Mouse (Mus musculus) liver, embryonic 13.5 days (tissue): ENCODE data around the gene Htr6. TPM values are rescaled to one million over a fixed set of nuclear protein-coding genes. Genes with fewer than 3 reads are reported as not detected.

ENCODE experiments used
- ATAC-seq: fragments of 200-750 bp; cut with Nextera tagmentation; 2 replicates; pipeline ENCODE4 v1.8.0; 2017; ENCODE audit warnings: low read depth, mild to moderate bottlenecking, moderate number of reproducible peaks, moderate library complexity
- DNase-seq: peaks from one replicate; pipeline ENCODE4 v3.0.0; 2022
- H3K27ac ChIP-seq: fragments of 300-500 bp; sonication (generic); 2 replicates; pipeline ENCODE4 v1.5.1; 2015; ENCODE audit warnings: moderate library complexity, mild to moderate bottlenecking, inconsistent platforms
- H3K27me3 ChIP-seq: fragments of 300-500 bp; sonication (generic); 2 replicates; pipeline ENCODE4 v1.6.1; 2015; ENCODE audit warnings: mild to moderate bottlenecking, inconsistent platforms
- H3K36me3 ChIP-seq: fragments of 300-500 bp; sonication (generic); 2 replicates; pipeline ENCODE4 v1.6.1; 2015; ENCODE audit warnings: mild to moderate bottlenecking, inconsistent platforms
- H3K4me1 ChIP-seq: fragments of 300-500 bp; sonication (generic); replicated peaks from 2 replicates; pipeline ENCODE4 v1.6.1; 2015; ENCODE audit warnings: inconsistent platforms
- H3K4me2 ChIP-seq: fragments of 300-500 bp; sonication (generic); 2 replicates; pipeline ENCODE4 v1.6.1; 2015; ENCODE audit warnings: inconsistent platforms, mild to moderate bottlenecking, moderate library complexity
- H3K4me3 ChIP-seq: fragments of 300-500 bp; sonication (generic); replicated peaks from 2 replicates; pipeline ENCODE4 v1.5.1; 2015; ENCODE audit warnings: mild to moderate bottlenecking, inconsistent platforms
- H3K9ac ChIP-seq: fragments of 300-500 bp; sonication (generic); 2 replicates; pipeline ENCODE4 v1.6.1; 2015; ENCODE audit warnings: mild to moderate bottlenecking, inconsistent platforms
- H3K9me3 ChIP-seq: fragments of 300-500 bp; sonication (generic); replicated peaks from 2 replicates; pipeline ENCODE4 v1.6.1; 2016; ENCODE audit warnings: inconsistent platforms
- WGBS: fragments of 180-500 bp; shearing (Covaris S2); methylation state at CpG from one replicate; pipeline ENCODE4 v1.1.7; 2015; ENCODE audit not compliant: insufficient replicate concordance; 5-methylcytosine and 5-hydroxymethylcytosine counted together
- polyA plus RNA-seq: library from polyadenylated mRNA; unstranded; fragments of >200 nt; fragmentation: Nextera tagmentation; extraction: Ambion mirVana; gene quantifications from 2 replicates; pipeline ENCODE4 v1.2.1, GENCODE M21; 2015

Htr6 gene
- polyA plus RNA-seq, 1 experiment from 2014 or later: not detected

DNA sequence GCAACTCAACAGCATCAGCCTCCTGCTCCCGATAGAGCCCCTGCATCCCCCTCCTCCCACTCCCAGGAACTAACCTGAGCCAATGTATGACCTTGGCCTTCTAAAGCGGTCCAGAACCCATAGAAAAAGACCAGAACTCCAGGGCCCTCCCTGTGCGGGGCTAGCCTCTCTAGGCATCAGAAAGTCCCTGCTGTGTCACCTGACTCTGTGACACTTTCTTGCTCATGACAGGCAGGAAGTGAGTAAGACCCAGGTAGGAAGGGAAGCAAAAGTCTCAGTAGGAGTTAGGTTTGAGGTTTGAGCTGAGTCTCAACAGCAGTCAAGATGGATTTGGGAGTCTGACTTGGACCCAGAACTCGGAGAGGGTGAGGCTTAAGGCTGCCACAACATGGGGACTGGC, 11.6 kb upstream of the Htr6 start:
- Histone ChIP-seq H3K27me3 (peaks cover 86% of the 10 kb centered on the region), H3K9me3 (no peaks in the 10 kb centered on the region), H3K4me1 (peaks cover 8% of the 10 kb centered on the region), H3K27ac (no peak overlapping the region), H3K4me3 (no peak overlapping the region), H3K4me2 (no peak overlapping the region), H3K36me3 (no peaks in the 10 kb centered on the region), H3K9ac (no peak overlapping the region)
- WGBS: 43% methylated on average over 4 of the region's 4 CpGs
- ATAC-seq (no peak), DNase-seq (no peak)

DNA sequence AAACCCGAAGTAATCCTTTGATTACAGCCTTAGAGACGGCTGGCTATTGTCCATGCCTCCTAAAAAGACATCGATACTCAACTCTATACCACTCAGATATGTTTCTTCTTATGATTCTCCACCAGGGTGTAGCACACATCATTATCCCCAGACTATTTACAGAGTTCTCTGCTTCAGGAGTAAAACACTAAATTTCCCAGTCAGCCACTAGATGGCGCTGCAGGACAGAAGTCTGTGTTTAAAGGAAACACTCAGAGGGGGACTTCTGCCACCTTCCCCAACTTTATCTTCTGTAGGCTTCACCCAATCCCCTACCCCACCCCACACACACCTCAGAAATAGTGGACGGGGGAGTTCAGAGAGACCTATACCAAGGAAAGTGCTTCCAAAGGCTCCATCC, 10.7 kb upstream of the Htr6 start:
- Histone ChIP-seq H3K27me3 (peaks cover 81% of the 10 kb centered on the region), H3K27ac (no peak overlapping the region), H3K36me3 (no peaks in the 10 kb centered on the region), H3K9me3 (no peaks in the 10 kb centered on the region), H3K4me2 (no peak overlapping the region), H3K4me3 (no peak overlapping the region), H3K4me1 (no peaks in the 10 kb centered on the region; the same call in 1 of the 2 replicates), H3K9ac (no peak overlapping the region)
- ATAC-seq (peak; percentile 21; the same call in 1 of the 2 replicates), DNase-seq (peak; percentile 40)
- WGBS: 11% methylated on average over 5 of the region's 5 CpGs

- H3K9ac ChIP-seq: no peak overlapping the region
- DNase-seq: no peak
- H3K4me1 ChIP-seq: no peaks in the 10 kb centered on the region
- H3K9me3 ChIP-seq: no peaks in the 10 kb centered on the region
- no peaks in the 10 kb centered on the region for H3K36me3 ChIP-seq
- 47% methylated on average over 11 of the region's 11 CpGs for WGBS
- H3K27me3 ChIP-seq: peaks cover 75% of the 10 kb centered on the region
- H3K27ac ChIP-seq: no peak overlapping the region
- ATAC-seq: no peak
- H3K4me3 ChIP-seq: no peak overlapping the region
- H3K4me2 ChIP-seq: no peak overlapping the region
Measured at GRCm38 (mm10) chr4:139085337-139085736, 10.0 kb upstream of the Htr6 start.

- 38% methylated on average over 12 of the region's 12 CpGs for WGBS
- ATAC-seq (no peak), DNase-seq (no peak)
- Histone ChIP-seq H3K36me3 (no peaks in the 10 kb centered on the region), H3K4me3 (no peak overlapping the region), H3K9me3 (no peaks in the 10 kb centered on the region), H3K4me1 (no peaks in the 10 kb centered on the region), H3K9ac (no peak overlapping the region), H3K27me3 (peaks cover 52% of the 10 kb centered on the region), H3K4me2 (no peak overlapping the region), H3K27ac (no peak overlapping the region)
Measured at GRCm38 (mm10) chr4:139082790-139083564, 7.6 kb upstream of the Htr6 start.

GRCm38 (mm10) chr4:139081270-139081931, 6.0 kb upstream of the Htr6 start:
- 61% methylated on average over 18 of the region's 18 CpGs for whole genome bisulfite sequencing
- H3K27me3 ChIP-seq: peaks cover 52% of the 10 kb centered on the region

DNA sequence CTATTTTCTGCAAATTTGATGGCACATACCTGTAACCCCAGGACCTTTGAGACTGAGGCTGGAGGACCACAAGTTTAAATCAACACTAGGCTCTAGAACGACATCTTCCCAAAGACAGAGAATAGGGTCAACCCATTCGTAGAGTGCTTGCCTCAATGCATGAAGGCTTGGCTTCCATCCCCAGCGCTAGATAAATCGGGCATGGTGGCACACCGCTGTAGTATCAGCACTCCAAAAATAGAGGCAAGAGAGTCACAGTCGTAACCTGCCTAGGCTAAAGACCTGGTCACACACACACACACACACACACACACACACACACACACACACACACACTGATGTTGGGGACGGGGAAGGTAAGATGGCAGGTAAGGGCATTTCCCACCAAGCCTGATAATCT, 4.9 kb upstream of the Htr6 start:
- Histone ChIP-seq H3K27ac (no peak overlapping the region), H3K36me3 (no peaks in the 10 kb centered on the region), H3K4me2 (no peak overlapping the region), H3K27me3 (peaks cover 56% of the 10 kb centered on the region), H3K4me3 (no peak overlapping the region), H3K9ac (no peak overlapping the region), H3K9me3 (no peaks in the 10 kb centered on the region), H3K4me1 (0 out of 2 replicates have a peak, but pooled peaks cover 3% of the 10 kb centered on the region)
- WGBS: 77% methylated on average over 7 of the region's 7 CpGs
- DNase-seq (no peak), ATAC-seq (no peak)

More at GRCm38 (mm10) chr4:139081270-139081931, 6.0 kb upstream of the Htr6 start:
- no peak for ATAC-seq
- no peak overlapping the region for H3K4me2 ChIP-seq
- H3K9me3 ChIP-seq: no peaks in the 10 kb centered on the region
- H3K36me3 ChIP-seq: no peaks in the 10 kb centered on the region
- H3K4me1 ChIP-seq: no peaks in the 10 kb centered on the region
- DNase-seq: no peak
- no peak overlapping the region for H3K4me3 ChIP-seq
- H3K9ac ChIP-seq: no peak overlapping the region
- no peak overlapping the region for H3K27ac ChIP-seq

- H3K27ac ChIP-seq: no peak overlapping the region
- ATAC-seq: no peak
- peaks cover 56% of the 10 kb centered on the region for H3K27me3 ChIP-seq
- WGBS: 67% methylated on average over 11 of the region's 11 CpGs
- no peak for DNase-seq
- no peak overlapping the region for H3K4me2 ChIP-seq
- no peak overlapping the region for H3K9ac ChIP-seq
- H3K36me3 ChIP-seq: no peaks in the 10 kb centered on the region
- H3K9me3 ChIP-seq: no peaks in the 10 kb centered on the region
- no peak overlapping the region for H3K4me3 ChIP-seq
- 0 out of 2 replicates have a peak, but pooled peaks cover 6% of the 10 kb centered on the region for H3K4me1 ChIP-seq
Measured at GRCm38 (mm10) chr4:139079439-139079838, 4.1 kb upstream of the Htr6 start.

DNA sequence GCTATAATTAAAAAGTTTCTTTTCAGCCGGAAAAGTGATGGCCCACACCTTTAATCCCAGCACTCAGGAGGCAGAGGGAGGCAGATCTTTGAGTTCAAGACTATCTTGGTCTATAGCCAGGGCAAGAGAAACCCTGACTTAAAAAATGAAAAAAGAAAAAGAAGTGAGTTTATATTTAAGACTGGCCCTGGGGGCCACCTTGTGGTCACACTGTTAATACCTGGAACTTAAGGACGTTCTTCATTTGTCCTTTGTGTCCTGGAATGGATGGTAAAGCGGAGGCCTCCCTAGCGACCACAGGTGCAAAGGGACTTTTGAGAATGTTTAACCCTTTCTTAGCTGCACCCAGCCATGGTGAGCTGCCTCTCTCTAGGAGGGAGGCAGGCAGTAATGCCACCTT, 3.4 kb upstream of the Htr6 start:
- Histone ChIP-seq H3K4me1 (0 out of 2 replicates have a peak, but pooled peaks cover 6% of the 10 kb centered on the region), H3K36me3 (no peaks in the 10 kb centered on the region), H3K9me3 (no peaks in the 10 kb centered on the region), H3K4me2 (no peak overlapping the region), H3K27ac (no peak overlapping the region), H3K9ac (no peak overlapping the region), H3K27me3 (peaks cover 60% of the 10 kb centered on the region), H3K4me3 (no peak overlapping the region)
- WGBS: 13% methylated on average over 4 of the region's 4 CpGs
- ATAC-seq (no peak), DNase-seq (no peak)

DNA sequence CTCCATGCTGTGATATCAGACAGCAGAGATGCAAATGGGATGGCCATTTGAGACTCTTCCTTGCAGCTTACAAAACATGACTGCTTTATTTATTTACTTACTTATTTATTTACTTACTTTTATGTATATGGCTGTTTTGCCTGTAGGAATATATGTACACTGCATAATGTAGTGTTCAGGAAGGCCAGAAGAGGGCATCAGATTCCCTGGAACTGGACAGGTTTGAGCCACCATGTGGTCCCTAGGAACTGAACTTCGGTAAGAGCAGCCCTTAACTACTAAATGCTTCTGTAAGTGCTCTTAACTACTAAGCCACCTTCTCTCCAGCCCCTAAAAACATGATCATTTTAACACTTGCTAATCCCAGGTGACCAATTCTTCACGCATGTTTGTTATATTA, 2.9 kb upstream of the Htr6 start:
- DNase-seq (no peak), ATAC-seq (no peak)
- Histone ChIP-seq H3K27ac (no peak overlapping the region), H3K4me3 (no peak overlapping the region), H3K4me1 (0 out of 2 replicates have a peak, but pooled peaks cover 6% of the 10 kb centered on the region), H3K36me3 (no peaks in the 10 kb centered on the region), H3K9me3 (no peaks in the 10 kb centered on the region), H3K4me2 (no peak overlapping the region), H3K9ac (no peak overlapping the region), H3K27me3 (peaks cover 64% of the 10 kb centered on the region)
- WGBS: 31% methylated on average over 2 of the region's 2 CpGs

DNA sequence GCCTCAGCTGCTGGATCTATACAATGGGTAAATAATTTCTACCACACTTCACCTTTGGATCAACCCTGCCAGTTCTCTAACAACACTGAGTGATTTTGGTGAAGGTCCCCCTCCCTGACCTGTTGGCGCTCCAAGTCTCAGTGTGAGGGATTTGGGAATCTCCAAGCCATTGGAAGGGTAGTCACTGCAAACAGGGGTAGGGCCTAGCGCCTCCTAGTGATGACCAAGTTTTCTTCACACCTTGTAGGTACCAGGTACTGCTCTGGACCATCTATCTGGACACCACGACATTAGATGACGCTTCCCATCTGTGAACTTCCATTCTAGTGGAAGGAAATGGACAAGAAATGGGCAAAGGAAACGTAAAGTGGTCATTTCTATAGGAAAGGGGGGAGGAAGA, 545 bp upstream of the Htr6 start:
- no peak for ATAC-seq

DNA sequence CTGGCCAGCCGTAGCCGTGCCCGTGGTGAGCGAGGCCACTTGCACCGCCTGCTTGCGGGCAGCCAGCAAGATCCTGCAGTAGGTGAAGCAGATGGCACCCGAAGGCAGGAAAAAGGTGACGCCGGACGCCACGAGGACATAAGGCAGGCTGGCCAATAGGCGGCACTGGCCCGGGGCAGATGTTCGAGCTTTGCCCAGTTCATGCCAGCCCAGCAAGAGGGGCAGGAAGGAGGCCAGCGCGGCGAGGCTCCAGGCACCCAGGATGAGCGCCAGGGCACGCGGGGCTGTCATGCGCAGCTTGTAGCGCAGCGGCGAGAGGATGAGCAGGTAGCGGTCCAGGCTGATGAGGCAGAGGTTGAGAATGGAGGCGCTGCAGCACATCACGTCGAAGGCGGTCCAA, 1.3 kb downstream of the Htr6 start:
- Histone ChIP-seq H3K4me1 (0 out of 2 replicates have a peak, but pooled peaks cover 6% of the 10 kb centered on the region), H3K27ac (no peak overlapping the region), H3K9ac (no peak overlapping the region), H3K36me3 (no peaks in the 10 kb centered on the region), H3K4me3 (no peak overlapping the region), H3K4me2 (no peak overlapping the region), H3K27me3 (peaks cover 80% of the 10 kb centered on the region), H3K9me3 (no peaks in the 10 kb centered on the region)
- ATAC-seq (no peak), DNase-seq (no peak)
- WGBS: 18% methylated on average over 29 of the region's 29 CpGs

More for the DNA sequence above, 545 bp upstream of the Htr6 start:
- no peak overlapping the region for H3K4me3 ChIP-seq
- H3K27ac ChIP-seq: no peak overlapping the region
- no peak overlapping the region for H3K9ac ChIP-seq
- no peak for DNase-seq
- WGBS: 10% methylated on average over 5 of the region's 5 CpGs
- H3K9me3 ChIP-seq: no peaks in the 10 kb centered on the region
- peaks cover 69% of the 10 kb centered on the region for H3K27me3 ChIP-seq
- 0 out of 2 replicates have a peak, but pooled peaks cover 6% of the 10 kb centered on the region for H3K4me1 ChIP-seq
- H3K36me3 ChIP-seq: no peaks in the 10 kb centered on the region
- H3K4me2 ChIP-seq: no peak overlapping the region
